Mouse (Mus musculus): Measurements from ENCODE around the gene Cmss1. TPM values are rescaled to one million over a fixed set of nuclear protein-coding genes. Genes with fewer than 3 reads are reported as not detected.
A peak's percentile ranks its signal among the peaks of the same experiment; 100 is the strongest.

Cmss1 gene
- total and polyA plus RNA-seq, 2 experiments = 3.1 to 7.8 TPM

- TF ChIP-seq POLR2A (IDR thresholded peaks at IDR 0.05; ENCODE audit: extremely low read depth, insufficient read depth, low read length) = no peak
- no peak for TF ChIP-seq CTCF (IDR thresholded peaks at IDR 0.05; ENCODE audit: low read depth, low read length)
- Histone ChIP-seq H3K27ac (replicated peaks; ENCODE audit: insufficient read depth, low read depth, low read length) (no peak overlapping the region), H3K9ac (ENCODE audit: low read depth, low read length) (no peak overlapping the region), H3K36me3 (ENCODE audit: control insufficient read depth, insufficient read depth, low read length) (no peaks in the 10 kb centered on the region), H3K79me2 (ENCODE audit: control insufficient read depth, insufficient read depth, low read length) (no peaks in the 10 kb centered on the region), H3K4me3 (ENCODE audit: insufficient read depth, low read depth, low read length) (no peak overlapping the region), H3K27me3 (ENCODE audit: control insufficient read depth, insufficient read depth, low read length) (no peaks in the 10 kb centered on the region), H3K4me1 (ENCODE audit: control insufficient read depth, insufficient read depth, low read length) (no peaks in the 10 kb centered on the region)
- no peak for DNase-seq (ENCODE audit: extremely low read depth, low read depth, low spot score)
- 95% methylated on average over 8 of the region's 8 CpGs for WGBS
These were observed 152.4 kb downstream of the Cmss1 start for GRCm38 (mm10) chr16:57454106-57454763.

- WGBS = 53% methylated on average over 7 of the region's 7 CpGs
- Histone ChIP-seq H3K79me2 (ENCODE audit: control insufficient read depth, insufficient read depth, low read length) (no peaks in the 10 kb centered on the region), H3K4me1 (ENCODE audit: control insufficient read depth, insufficient read depth, low read length) (no peaks in the 10 kb centered on the region), H3K27ac (replicated peaks; ENCODE audit: insufficient read depth, low read depth, low read length) (no peak overlapping the region), H3K27me3 (ENCODE audit: control insufficient read depth, insufficient read depth, low read length) (no peaks in the 10 kb centered on the region), H3K9ac (ENCODE audit: low read depth, low read length) (no peak overlapping the region), H3K4me3 (ENCODE audit: insufficient read depth, low read depth, low read length) (no peak overlapping the region), H3K36me3 (ENCODE audit: control insufficient read depth, insufficient read depth, low read length) (no peaks in the 10 kb centered on the region)
- no peak for DNase-seq (ENCODE audit: extremely low read depth, low read depth, low spot score)
- TF ChIP-seq POLR2A (IDR thresholded peaks at IDR 0.05; ENCODE audit: extremely low read depth, insufficient read depth, low read length) (no peak), CTCF (IDR thresholded peaks at IDR 0.05; ENCODE audit: low read depth, low read length) (no peak)
These were observed 153.7 kb downstream of the Cmss1 start for GRCm38 (mm10) chr16:57453009-57453408.

GRCm38 (mm10) chr16:57445096-57446094 lies 161.3 kb downstream of the Cmss1 start:
- no peak overlapping the region for H3K9ac ChIP-seq (ENCODE audit: low read depth, low read length)
- TF ChIP-seq CTCF (IDR thresholded peaks at IDR 0.05; ENCODE audit: low read depth, low read length) = no peak
- no peak for TF ChIP-seq POLR2A (IDR thresholded peaks at IDR 0.05; ENCODE audit: extremely low read depth, insufficient read depth, low read length)
- no peaks in the 10 kb centered on the region for H3K79me2 ChIP-seq (ENCODE audit: control insufficient read depth, insufficient read depth, low read length)
- H3K27me3 ChIP-seq (ENCODE audit: control insufficient read depth, insufficient read depth, low read length) = no peaks in the 10 kb centered on the region
- no peak for DNase-seq (ENCODE audit: extremely low read depth, low read depth, low spot score)
- H3K4me1 ChIP-seq (ENCODE audit: control insufficient read depth, insufficient read depth, low read length) = no peaks in the 10 kb centered on the region
- H3K36me3 ChIP-seq (ENCODE audit: control insufficient read depth, insufficient read depth, low read length) = no peaks in the 10 kb centered on the region
- 80% methylated on average over 10 of the region's 10 CpGs for WGBS
- H3K27ac ChIP-seq (replicated peaks; ENCODE audit: insufficient read depth, low read depth, low read length) = no peak overlapping the region
- H3K4me3 ChIP-seq (ENCODE audit: insufficient read depth, low read depth, low read length) = no peak overlapping the region

- TF ChIP-seq CTCF (IDR thresholded peaks at IDR 0.05; ENCODE audit: low read depth, low read length) (no peak), POLR2A (IDR thresholded peaks at IDR 0.05; ENCODE audit: extremely low read depth, insufficient read depth, low read length) (no peak)
- H3K9ac ChIP-seq (ENCODE audit: low read depth, low read length) = no peak overlapping the region
- no peaks in the 10 kb centered on the region for H3K36me3 ChIP-seq (ENCODE audit: control insufficient read depth, insufficient read depth, low read length)
- no peak overlapping the region for H3K27ac ChIP-seq (replicated peaks; ENCODE audit: insufficient read depth, low read depth, low read length)
- H3K79me2 ChIP-seq (ENCODE audit: control insufficient read depth, insufficient read depth, low read length) = no peaks in the 10 kb centered on the region
- no peak overlapping the region for H3K4me3 ChIP-seq (ENCODE audit: insufficient read depth, low read depth, low read length)
- DNase-seq (ENCODE audit: extremely low read depth, low read depth, low spot score) = peak; percentile 7
- H3K4me1 ChIP-seq (ENCODE audit: control insufficient read depth, insufficient read depth, low read length) = no peaks in the 10 kb centered on the region
- no peaks in the 10 kb centered on the region for H3K27me3 ChIP-seq (ENCODE audit: control insufficient read depth, insufficient read depth, low read length)
- WGBS = 90% methylated on average over 10 of the region's 10 CpGs
These were observed 165.8 kb downstream of the Cmss1 start for GRCm38 (mm10) chr16:57440706-57441437.

GRCm38 (mm10) chr16:57439206-57439605 lies 167.5 kb downstream of the Cmss1 start:
- DNase-seq (ENCODE audit: extremely low read depth, low read depth, low spot score) = no peak
- TF ChIP-seq POLR2A (IDR thresholded peaks at IDR 0.05; ENCODE audit: extremely low read depth, insufficient read depth, low read length) = no peak
- no peak for TF ChIP-seq CTCF (IDR thresholded peaks at IDR 0.05; ENCODE audit: low read depth, low read length)
- no peak overlapping the region for H3K27ac ChIP-seq (replicated peaks; ENCODE audit: insufficient read depth, low read depth, low read length)
- no peaks in the 10 kb centered on the region for H3K36me3 ChIP-seq (ENCODE audit: control insufficient read depth, insufficient read depth, low read length)
- no peaks in the 10 kb centered on the region for H3K79me2 ChIP-seq (ENCODE audit: control insufficient read depth, insufficient read depth, low read length)
- 92% methylated on average over 11 of the region's 11 CpGs for WGBS
- H3K9ac ChIP-seq (ENCODE audit: low read depth, low read length) = no peak overlapping the region
- H3K4me3 ChIP-seq (ENCODE audit: insufficient read depth, low read depth, low read length) = no peak overlapping the region
- no peaks in the 10 kb centered on the region for H3K4me1 ChIP-seq (ENCODE audit: control insufficient read depth, insufficient read depth, low read length)
- H3K27me3 ChIP-seq (ENCODE audit: control insufficient read depth, insufficient read depth, low read length) = no peaks in the 10 kb centered on the region
